Mouse (Mus musculus) myocyte (in vitro differentiated cells): ENCODE data around the gene Coq6. TPM values are rescaled to one million over a fixed set of nuclear protein-coding genes. Genes with fewer than 3 reads are reported as not detected.

Source experiments
- H3K27me3 ChIP-seq: one replicate; pipeline ENCODE4 v1.6.1; 2011; ENCODE audit not compliant: control insufficient read depth, insufficient read depth, insufficient read length
- H3K36me3 ChIP-seq: one replicate; pipeline ENCODE4 v1.6.1; 2011; ENCODE audit not compliant: control insufficient read depth, insufficient read depth
- H3K4me2 ChIP-seq: one replicate; pipeline ENCODE4 v1.6.1; 2011; ENCODE audit warnings: low read depth, control low read depth
- H3K4me3 ChIP-seq: one replicate; pipeline ENCODE4 v1.5.1; 2011; ENCODE audit warnings: mild to moderate bottlenecking, control low read depth, moderate library complexity
- H3K79me2 ChIP-seq: one replicate; pipeline ENCODE4 v1.6.1; 2011; ENCODE audit not compliant: control insufficient read depth, insufficient read depth
- H3ac ChIP-seq: one replicate; pipeline ENCODE4 v1.6.1; 2011; ENCODE audit not compliant: control insufficient read depth, insufficient read length
- CEBPB ChIP-seq: IDR thresholded peaks from 2 replicates; pipeline ENCODE4 v1.6.1; 2011; ENCODE audit warnings: mild to moderate bottlenecking, moderate library complexity; ENCODE audit not compliant: poor library complexity, insufficient read depth, severe bottlenecking
- E2F4 ChIP-seq: IDR thresholded peaks from one replicate; pipeline ENCODE4 v1.6.1; 2011; ENCODE audit warnings: mild to moderate bottlenecking, control low read depth, moderate library complexity; ENCODE audit not compliant: insufficient read depth
- MAX ChIP-seq: IDR thresholded peaks from one replicate; pipeline ENCODE4 v1.6.1; 2011; ENCODE audit warnings: low read depth, mild to moderate bottlenecking, control low read depth
- MYOD1 ChIP-seq, 3 experiments: IDR thresholded peaks; one replicate each; pipeline ENCODE4 v1.6.1; 2011; ENCODE audit warnings: control low read depth in 2 of 3, low read depth in 2 of 3, mild to moderate bottlenecking in 2 of 3, moderate library complexity in 1 of 3; ENCODE audit not compliant: insufficient read length in 2 of 3, control insufficient read depth in 1 of 3
- MYOG ChIP-seq, 3 experiments: IDR thresholded peaks; one replicate each; pipeline ENCODE4 v1.6.1; 2011; ENCODE audit warnings: control low read depth in 2 of 3, low read depth in 2 of 3, mild to moderate bottlenecking in 2 of 3; ENCODE audit not compliant: insufficient read length in 2 of 3, control insufficient read depth in 1 of 3, insufficient read depth in 1 of 3
- POLR2A ChIP-seq: IDR thresholded peaks from one replicate; pipeline ENCODE4 v1.6.1; 2011; ENCODE audit warnings: low read depth, mild to moderate bottlenecking, control low read depth, moderate library complexity; ENCODE audit not compliant: insufficient read length
- POLR2AphosphoS2 ChIP-seq: IDR thresholded peaks from one replicate; pipeline ENCODE4 v1.6.1; 2011; ENCODE audit warnings: low read depth, control low read depth; ENCODE audit not compliant: insufficient read length
- REST ChIP-seq: IDR thresholded peaks from one replicate; pipeline ENCODE4 v1.6.1; 2011; ENCODE audit warnings: mild to moderate bottlenecking, control low read depth, moderate library complexity; ENCODE audit not compliant: insufficient read depth, insufficient read length
- SRF ChIP-seq: IDR thresholded peaks from one replicate; pipeline ENCODE4 v1.6.1; 2011; ENCODE audit warnings: low read depth; ENCODE audit not compliant: control insufficient read depth, insufficient read length
- TCF12 ChIP-seq: IDR thresholded peaks from one replicate; pipeline ENCODE4 v1.6.1; 2011; ENCODE audit warnings: mild to moderate bottlenecking, control low read depth; ENCODE audit not compliant: poor library complexity, insufficient read depth, severe bottlenecking
- TCF3 ChIP-seq: IDR thresholded peaks from one replicate; pipeline ENCODE4 v1.6.1; 2011; ENCODE audit warnings: low read depth, control low read depth; ENCODE audit not compliant: insufficient read length
- USF1 ChIP-seq: IDR thresholded peaks from one replicate; pipeline ENCODE4 v1.6.1; 2011; ENCODE audit warnings: low read depth, mild to moderate bottlenecking, control low read depth, moderate library complexity
- polyA plus RNA-seq: library from polyadenylated mRNA; unstranded; fragments of >200 nt; fragmentation: generic; extraction: Trizol; gene quantifications from one replicate; pipeline ENCODE4 v1.2.1, GENCODE M21; 2012; ENCODE audit warnings: missing spikeins

The Coq6 gene
- polyA plus RNA-seq, 1 experiment = 34.3 TPM

- H3K36me3 ChIP-seq = no peaks in the 10 kb centered on the region
- H3K79me2 ChIP-seq = no peaks in the 10 kb centered on the region
- no peak overlapping the region for H3ac ChIP-seq
- H3K4me3 ChIP-seq = no peak overlapping the region
- no peak for TF ChIP-seq SRF
- no peak for TF ChIP-seq CEBPB
- TF ChIP-seq TCF3 = no peak
- TF ChIP-seq POLR2AphosphoS2 = no peak
- no peak for TF ChIP-seq REST
- TF ChIP-seq USF1 = no peak
- no peak for TF ChIP-seq MYOD1 (IDR thresholded peaks at IDR 0.05; ENCODE audit: control insufficient read depth in 1 of 3, insufficient read length in 2 of 3, low read depth in 2 of 3)
- no peak for TF ChIP-seq TCF12
- TF ChIP-seq E2F4 = no peak
- TF ChIP-seq MAX = no peak
- TF ChIP-seq POLR2A = no peak
- no peak for TF ChIP-seq MYOG (IDR thresholded peaks at IDR 0.05; ENCODE audit: control insufficient read depth in 1 of 3, insufficient read depth in 1 of 3, insufficient read length in 2 of 3, low read depth in 2 of 3)
- no peak overlapping the region for H3K4me2 ChIP-seq
- H3K27me3 ChIP-seq = no peaks in the 10 kb centered on the region
Observed at GRCm38 (mm10) chr12:84392681-84393080, 31.2 kb downstream of the Coq6 start.

DNA sequence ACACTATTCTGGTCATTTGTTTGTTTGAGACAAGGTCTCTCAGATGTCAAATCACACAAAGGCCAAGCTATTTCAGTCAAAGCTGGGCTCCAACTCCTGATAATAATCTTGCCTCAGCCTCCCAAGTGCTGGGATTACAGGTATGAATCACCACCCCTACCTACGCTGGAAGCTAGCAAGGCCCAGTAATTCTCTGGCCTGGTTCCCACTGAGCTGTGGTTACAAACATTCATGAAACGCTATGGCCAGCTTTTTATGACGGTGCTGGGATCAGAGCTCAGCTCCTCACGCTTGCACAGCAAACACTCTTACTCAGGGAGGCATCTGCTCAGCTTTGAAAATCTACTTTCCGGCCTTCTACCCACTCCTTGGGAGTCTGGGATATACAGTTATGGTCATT, 32.4 kb downstream of the Coq6 start:
- Histone ChIP-seq H3K4me2 (no peak overlapping the region), H3K79me2 (no peaks in the 10 kb centered on the region), H3K36me3 (no peaks in the 10 kb centered on the region), H3ac (no peak overlapping the region), H3K4me3 (no peak overlapping the region), H3K27me3 (no peaks in the 10 kb centered on the region)
- no peak for TF ChIP-seq REST
- no peak for TF ChIP-seq CEBPB
- TF ChIP-seq E2F4 = no peak
- TF ChIP-seq MYOD1 (IDR thresholded peaks at IDR 0.05; ENCODE audit: control insufficient read depth in 1 of 3, insufficient read length in 2 of 3, low read depth in 2 of 3) = no peak
- TF ChIP-seq SRF = no peak
- no peak for TF ChIP-seq POLR2AphosphoS2
- no peak for TF ChIP-seq MAX
- no peak for TF ChIP-seq MYOG (IDR thresholded peaks at IDR 0.05; ENCODE audit: control insufficient read depth in 1 of 3, insufficient read depth in 1 of 3, insufficient read length in 2 of 3, low read depth in 2 of 3)
- TF ChIP-seq USF1 = no peak
- TF ChIP-seq TCF12 = no peak
- no peak for TF ChIP-seq TCF3
- TF ChIP-seq POLR2A = no peak

DNA sequence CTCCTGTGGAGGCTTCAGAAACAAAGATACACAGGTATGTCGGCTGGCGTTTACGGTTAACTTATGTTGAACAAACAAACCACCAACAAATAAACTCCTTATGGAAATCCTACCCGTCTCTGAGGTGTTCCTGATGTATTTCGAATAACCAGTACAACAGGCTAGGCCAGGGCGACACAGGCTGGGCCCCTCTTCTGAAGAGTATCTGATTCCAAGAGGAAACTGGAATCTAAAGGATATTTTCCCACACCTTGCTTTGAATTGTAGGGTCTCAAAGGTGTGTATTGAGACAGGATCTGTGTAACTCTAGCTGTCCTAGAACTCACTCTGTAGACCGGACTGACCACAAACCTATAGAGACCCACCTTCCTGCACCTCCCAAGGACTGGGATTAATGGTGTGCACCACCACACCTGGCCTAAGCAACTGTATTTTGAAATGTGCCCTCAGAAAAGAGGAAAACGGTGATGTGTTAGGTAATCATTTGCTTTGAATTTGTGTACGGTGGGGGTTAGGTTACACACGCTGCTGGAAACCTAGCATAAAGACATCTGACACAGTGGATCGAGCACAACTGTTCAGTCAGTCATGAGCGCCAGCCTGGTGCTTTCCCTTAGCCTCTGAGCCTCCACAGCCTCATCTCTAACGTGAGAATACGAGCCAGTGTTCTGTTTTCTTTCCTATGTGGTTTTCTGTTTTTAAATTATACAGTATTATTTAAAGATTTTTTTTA, 35.7 kb downstream of the Coq6 start:
- Histone ChIP-seq H3K36me3 (no peaks in the 10 kb centered on the region), H3K4me3 (no peak overlapping the region), H3K27me3 (no peaks in the 10 kb centered on the region), H3ac (no peak overlapping the region), H3K79me2 (no peaks in the 10 kb centered on the region), H3K4me2 (no peak overlapping the region)
- TF ChIP-seq POLR2A (no peak), MAX (no peak), USF1 (no peak), TCF12 (no peak), E2F4 (no peak), TCF3 (no peak), REST (no peak), MYOG (IDR thresholded peaks at IDR 0.05; ENCODE audit: control insufficient read depth in 1 of 3, insufficient read depth in 1 of 3, insufficient read length in 2 of 3, low read depth in 2 of 3) (no peak), CEBPB (no peak), MYOD1 (IDR thresholded peaks at IDR 0.05; ENCODE audit: control insufficient read depth in 1 of 3, insufficient read length in 2 of 3, low read depth in 2 of 3) (no peak), SRF (no peak)

DNA sequence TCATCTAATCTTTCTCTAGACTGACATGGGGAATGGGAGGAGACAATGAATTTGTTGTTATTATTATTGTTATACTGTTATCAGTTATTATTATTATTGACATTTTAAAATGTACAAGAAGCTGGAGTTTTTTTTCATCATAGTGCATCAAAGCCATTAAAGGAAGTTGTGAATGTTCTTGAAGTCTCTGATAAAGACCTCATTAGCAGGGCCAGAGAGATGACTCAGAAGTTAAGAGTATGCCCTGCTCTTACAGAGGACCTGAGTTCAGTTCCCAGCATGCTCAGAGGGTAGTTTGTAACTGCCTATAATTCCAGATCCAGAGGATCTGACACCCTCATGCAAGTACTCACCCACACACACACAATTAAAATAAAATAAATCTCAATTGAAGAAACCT, 36.2 kb downstream of the Coq6 start:
- no peaks in the 10 kb centered on the region for H3K27me3 ChIP-seq
- no peaks in the 10 kb centered on the region for H3K36me3 ChIP-seq
- H3K4me2 ChIP-seq = no peak overlapping the region
- H3K4me3 ChIP-seq = no peak overlapping the region
- H3K79me2 ChIP-seq = no peaks in the 10 kb centered on the region
- TF ChIP-seq CEBPB (no peak), TCF3 (no peak), POLR2A (no peak), MYOG (IDR thresholded peaks at IDR 0.05; ENCODE audit: control insufficient read depth in 1 of 3, insufficient read depth in 1 of 3, insufficient read length in 2 of 3, low read depth in 2 of 3) (no peak), REST (no peak), MAX (no peak), POLR2AphosphoS2 (no peak), E2F4 (no peak), USF1 (no peak), MYOD1 (IDR thresholded peaks at IDR 0.05; ENCODE audit: control insufficient read depth in 1 of 3, insufficient read length in 2 of 3, low read depth in 2 of 3) (no peak), TCF12 (no peak), SRF (no peak)
- H3ac ChIP-seq = no peak overlapping the region
